Mouse (Mus musculus) heart, embryonic 15.5 days (tissue): ENCODE data around the gene Sp3. TPM values are rescaled to one million over a fixed set of nuclear protein-coding genes. Genes with fewer than 3 reads are reported as not detected.
"Not testable (repeated sequence)": the region's sequence is repeated elsewhere in the genome, so short reads cannot be mapped to it uniquely, and the experiment has no call there.

Source experiments
- ATAC-seq: fragments of 200-750 bp; cut with Nextera tagmentation; replicated peaks from 2 replicates; pipeline ENCODE4 v1.8.0; 2017; ENCODE audit warnings: low read depth, moderate TSS enrichment; ENCODE audit not compliant: insufficient number of reproducible peaks, insufficient read depth, low FRiP score
- H3K27ac ChIP-seq: fragments of 300-500 bp; sonication (generic); 2 replicates; pipeline ENCODE4 v1.5.1; 2015; ENCODE audit warnings: mild to moderate bottlenecking, inconsistent platforms
- H3K27me3 ChIP-seq: fragments of 300-500 bp; sonication (generic); 2 replicates; pipeline ENCODE4 v1.6.1; 2015; ENCODE audit warnings: inconsistent platforms
- H3K36me3 ChIP-seq: fragments of 300-500 bp; sonication (generic); 2 replicates; pipeline ENCODE4 v1.6.1; 2015; ENCODE audit warnings: mild to moderate bottlenecking, inconsistent platforms
- H3K4me1 ChIP-seq: fragments of 300-500 bp; sonication (generic); replicated peaks from 2 replicates; pipeline ENCODE4 v1.6.1; 2015; ENCODE audit warnings: inconsistent platforms
- H3K4me2 ChIP-seq: fragments of 300-500 bp; sonication (generic); 2 replicates; pipeline ENCODE4 v1.6.1; 2015; ENCODE audit warnings: inconsistent platforms, mild to moderate bottlenecking, moderate library complexity
- H3K4me3 ChIP-seq: fragments of 300-500 bp; sonication (generic); 2 replicates; pipeline ENCODE4 v1.5.1; 2015; ENCODE audit warnings: mild to moderate bottlenecking, inconsistent platforms
- H3K9ac ChIP-seq: fragments of 300-500 bp; sonication (generic); 2 replicates; pipeline ENCODE4 v1.6.1; 2015; ENCODE audit warnings: mild to moderate bottlenecking, inconsistent platforms
- H3K9me3 ChIP-seq: fragments of 300-500 bp; sonication (generic); replicated peaks from 2 replicates; pipeline ENCODE4 v1.6.1; 2016; ENCODE audit warnings: inconsistent platforms
- WGBS: fragments of 180-500 bp; shearing (Covaris S2); methylation state at CpG from one replicate; pipeline ENCODE4 v1.1.7; 2015; ENCODE audit warnings: mixed read lengths; 5-methylcytosine and 5-hydroxymethylcytosine counted together
- polyA plus RNA-seq: library from polyadenylated mRNA; unstranded; fragments of >200 nt; fragmentation: Nextera tagmentation; extraction: Ambion mirVana; gene quantifications from 2 replicates; pipeline ENCODE4 v1.2.1, GENCODE M21; 2015

Sp3 gene
- polyA plus RNA-seq, 1 experiment from 2014 or later: 31.3 TPM

DNA sequence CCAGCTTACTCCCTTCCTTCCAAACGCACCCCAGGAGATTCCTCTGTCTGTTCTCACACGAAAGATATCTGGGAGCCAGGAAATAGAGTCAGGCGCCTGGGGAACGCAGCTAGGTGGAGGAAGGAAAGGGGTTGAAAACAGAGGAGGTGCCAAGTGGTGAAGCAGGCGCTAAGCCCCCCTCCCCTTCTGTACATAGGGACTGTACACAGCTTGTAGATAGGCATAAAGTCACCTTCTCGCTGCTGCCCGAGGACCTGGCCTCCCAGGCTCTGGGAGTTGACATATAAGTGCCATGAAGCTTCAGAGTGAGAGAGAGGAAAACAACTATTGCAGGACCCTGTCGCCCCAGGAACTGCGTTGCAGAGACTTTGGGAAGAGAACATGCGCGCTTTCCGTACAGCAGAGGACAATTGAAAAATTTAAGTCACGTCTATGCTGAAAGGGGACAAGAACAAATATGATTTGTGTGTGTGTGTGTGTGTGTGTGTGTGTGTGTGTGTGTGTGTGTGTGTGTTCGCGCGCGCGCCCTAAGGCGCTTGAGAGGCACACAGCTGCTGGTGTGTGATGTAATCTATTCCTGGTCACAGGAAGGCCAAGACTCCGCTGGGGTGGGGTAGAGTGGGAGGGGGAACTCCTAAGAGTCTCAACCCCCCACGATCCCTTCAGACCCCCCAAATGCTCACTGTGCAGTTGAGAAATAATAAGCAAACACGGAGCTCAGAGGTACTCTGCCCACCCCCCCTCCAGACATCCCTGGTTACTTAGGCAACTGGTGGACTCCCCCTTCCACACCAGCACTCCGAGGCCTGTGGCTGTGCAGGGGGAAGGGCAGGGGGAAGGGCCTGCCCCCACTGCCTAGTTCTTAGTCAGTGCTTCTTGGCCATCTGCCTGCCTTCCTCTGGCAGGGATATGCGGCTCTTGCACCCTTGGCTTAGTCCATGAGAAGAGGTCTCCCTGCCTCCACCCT, 23.8 kb upstream of the Sp3 start:
- no peaks in the 10 kb centered on the region for H3K27me3 ChIP-seq
- peak overlapping the region; percentile 97 for H3K27ac ChIP-seq
- 8% methylated on average over 23 of the region's 24 CpGs for WGBS
- H3K4me3 ChIP-seq: peak overlapping the region; percentile 30
- peaks cover 36% of the 10 kb centered on the region for H3K4me1 ChIP-seq
- no peaks in the 10 kb centered on the region for H3K36me3 ChIP-seq
- peak overlapping the region; percentile 57 for H3K9ac ChIP-seq
- ATAC-seq: peak; percentile 94
- H3K4me2 ChIP-seq: peak overlapping the region; percentile 69
- H3K9me3 ChIP-seq: no peaks in the 10 kb centered on the region

DNA sequence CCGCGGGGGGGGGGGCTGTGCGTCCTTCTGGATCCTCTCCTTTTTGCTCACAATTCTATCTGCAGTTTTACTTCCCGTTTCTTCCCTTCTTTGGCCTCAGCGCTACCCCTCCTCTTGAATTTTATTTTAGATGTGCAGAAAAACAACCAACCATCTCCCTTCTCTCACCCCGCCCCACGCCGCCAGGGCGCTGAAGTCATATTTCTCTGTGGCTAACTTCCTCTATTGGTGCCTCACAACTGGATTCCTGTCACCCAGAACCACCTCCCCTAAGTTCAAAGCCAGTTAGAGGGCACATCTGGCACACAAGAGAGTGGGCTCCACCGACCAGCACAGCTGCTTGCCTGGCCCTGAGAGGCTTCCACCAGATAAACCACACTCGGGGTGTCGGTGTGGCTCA, 22.8 kb upstream of the Sp3 start:
- no peak for ATAC-seq
- Histone ChIP-seq H3K4me2 (peak overlapping the region; percentile 69), H3K27ac (peak overlapping the region; percentile 97), H3K36me3 (no peaks in the 10 kb centered on the region), H3K9me3 (no peaks in the 10 kb centered on the region), H3K27me3 (no peaks in the 10 kb centered on the region), H3K9ac (no peak overlapping the region), H3K4me3 (no peak overlapping the region), H3K4me1 (peaks cover 36% of the 10 kb centered on the region)
- WGBS: 43% methylated on average over 12 of the region's 12 CpGs

- Histone ChIP-seq H3K36me3 (no peaks in the 10 kb centered on the region), H3K27me3 (no peaks in the 10 kb centered on the region), H3K4me3 (no peak overlapping the region), H3K4me1 (peaks cover 36% of the 10 kb centered on the region), H3K9me3 (no peaks in the 10 kb centered on the region), H3K27ac (0 out of 2 replicates have a peak overlapping the region, but pooled peaks have one; percentile 17), H3K9ac (no peak overlapping the region), H3K4me2 (no peak overlapping the region)
- no peak for ATAC-seq
- WGBS: 72% methylated on average over 6 of the region's 6 CpGs
These were observed 22.2 kb upstream of the Sp3 start for GRCm38 (mm10) chr2:73002451-73002850.

DNA sequence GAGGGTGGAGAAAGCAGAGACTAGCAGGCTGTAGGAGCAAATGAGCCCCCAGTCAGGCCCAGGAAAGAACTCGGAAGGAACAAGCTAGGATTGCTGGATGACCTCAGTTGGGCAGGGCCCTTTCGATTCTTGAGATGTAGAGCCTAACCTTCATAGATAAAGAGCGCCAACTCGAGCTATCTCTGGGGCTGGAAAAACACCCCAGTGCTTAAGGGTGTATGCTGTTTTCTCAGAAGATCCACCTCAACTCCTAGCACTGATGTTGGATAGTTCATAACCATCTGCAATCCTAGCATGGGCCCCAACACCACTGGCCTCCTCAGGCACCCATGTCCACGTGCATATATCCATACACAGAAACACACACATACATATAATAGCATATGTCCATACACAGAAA, 21.7 kb upstream of the Sp3 start:
- H3K4me1 ChIP-seq: peaks cover 38% of the 10 kb centered on the region
- no peak overlapping the region for H3K9ac ChIP-seq
- 65% methylated on average over 5 of the region's 5 CpGs for WGBS
- H3K4me2 ChIP-seq: no peak overlapping the region
- no peak overlapping the region for H3K4me3 ChIP-seq
- peak overlapping the region; percentile 30 for H3K27ac ChIP-seq
- ATAC-seq: no peak
- H3K36me3 ChIP-seq: no peaks in the 10 kb centered on the region
- H3K27me3 ChIP-seq: no peaks in the 10 kb centered on the region
- no peaks in the 10 kb centered on the region for H3K9me3 ChIP-seq

- WGBS: 60% methylated on average over 8 of the region's 8 CpGs
These were observed 19.9 kb upstream of the Sp3 start for GRCm38 (mm10) chr2:73000194-73000593.

DNA sequence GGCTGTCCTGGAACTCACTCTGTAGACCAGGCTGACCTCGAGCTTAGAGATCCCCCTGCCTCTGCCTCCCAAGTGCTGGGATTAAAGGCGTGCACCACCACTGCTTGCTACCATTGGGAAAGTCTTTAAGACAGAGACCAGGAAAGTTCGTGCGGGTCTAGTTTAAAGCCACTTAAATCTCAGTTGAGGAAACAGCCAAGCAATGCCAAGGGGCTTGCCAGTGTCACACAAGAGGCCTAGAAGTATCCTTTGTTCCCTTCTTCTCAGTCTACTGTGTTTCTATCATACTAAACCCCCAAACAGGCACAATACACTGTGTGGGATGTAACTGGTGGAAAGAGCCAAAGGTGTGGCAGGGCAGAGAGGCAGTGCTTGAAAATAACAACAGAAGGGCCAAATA, 17.3 kb upstream of the Sp3 start:
- no peaks in the 10 kb centered on the region for H3K9me3 ChIP-seq
- no peak overlapping the region for H3K4me3 ChIP-seq
- no peak overlapping the region for H3K4me2 ChIP-seq
- H3K27ac ChIP-seq: no peak overlapping the region; the same call in 1 of the 2 replicates
- no peaks in the 10 kb centered on the region for H3K36me3 ChIP-seq
- WGBS: 92% methylated on average over 4 of the region's 4 CpGs
- H3K9ac ChIP-seq: no peak overlapping the region
- peaks cover 27% of the 10 kb centered on the region for H3K4me1 ChIP-seq
- no peak for ATAC-seq
- H3K27me3 ChIP-seq: no peaks in the 10 kb centered on the region

More at GRCm38 (mm10) chr2:73000194-73000593, 19.9 kb upstream of the Sp3 start:
- H3K4me3 ChIP-seq: no peak overlapping the region
- ATAC-seq: no peak
- peaks cover 46% of the 10 kb centered on the region for H3K4me1 ChIP-seq
- no peaks in the 10 kb centered on the region for H3K27me3 ChIP-seq
- no peaks in the 10 kb centered on the region for H3K36me3 ChIP-seq
- H3K27ac ChIP-seq: no peak overlapping the region
- no peak overlapping the region for H3K9ac ChIP-seq
- H3K4me2 ChIP-seq: no peak overlapping the region
- no peaks in the 10 kb centered on the region for H3K9me3 ChIP-seq

- no peak for ATAC-seq
- 49% methylated on average over 9 of the region's 9 CpGs for WGBS
- H3K9me3 ChIP-seq: no peaks in the 10 kb centered on the region
- peak overlapping the region; percentile 89 for H3K27ac ChIP-seq
- H3K9ac ChIP-seq: no peak overlapping the region
- H3K4me2 ChIP-seq: peak overlapping the region; percentile 21; the same call in 1 of the 2 replicates
- H3K36me3 ChIP-seq: no peaks in the 10 kb centered on the region
- H3K4me1 ChIP-seq: peaks cover 24% of the 10 kb centered on the region
- no peak overlapping the region for H3K4me3 ChIP-seq
- H3K27me3 ChIP-seq: no peaks in the 10 kb centered on the region
These were observed 16.6 kb upstream of the Sp3 start for GRCm38 (mm10) chr2:72996808-72997378.

- WGBS: 21% methylated on average over 9 of the region's 9 CpGs
- ATAC-seq: peak; percentile 81
- Histone ChIP-seq H3K4me3 (no peak overlapping the region; the same call in 1 of the 2 replicates), H3K9ac (peak overlapping the region; percentile 39; the same call in 1 of the 2 replicates), H3K4me1 (peaks cover 22% of the 10 kb centered on the region), H3K27ac (peak overlapping the region; percentile 89), H3K9me3 (no peaks in the 10 kb centered on the region), H3K27me3 (no peaks in the 10 kb centered on the region), H3K4me2 (peak overlapping the region; percentile 34), H3K36me3 (no peaks in the 10 kb centered on the region)
These were observed 15.3 kb upstream of the Sp3 start for GRCm38 (mm10) chr2:72995346-72996097.

GRCm38 (mm10) chr2:72994165-72994564, 13.9 kb upstream of the Sp3 start:
- no peak overlapping the region for H3K9ac ChIP-seq
- peaks cover 22% of the 10 kb centered on the region for H3K4me1 ChIP-seq
- H3K27ac ChIP-seq: no peak overlapping the region
- no peak overlapping the region for H3K4me2 ChIP-seq
- peaks cover 5% of the 10 kb centered on the region for H3K36me3 ChIP-seq
- WGBS: 81% methylated on average over 2 of the region's 2 CpGs
- no peak overlapping the region for H3K4me3 ChIP-seq
- H3K9me3 ChIP-seq: no peaks in the 10 kb centered on the region
- no peaks in the 10 kb centered on the region for H3K27me3 ChIP-seq
- no peak for ATAC-seq

DNA sequence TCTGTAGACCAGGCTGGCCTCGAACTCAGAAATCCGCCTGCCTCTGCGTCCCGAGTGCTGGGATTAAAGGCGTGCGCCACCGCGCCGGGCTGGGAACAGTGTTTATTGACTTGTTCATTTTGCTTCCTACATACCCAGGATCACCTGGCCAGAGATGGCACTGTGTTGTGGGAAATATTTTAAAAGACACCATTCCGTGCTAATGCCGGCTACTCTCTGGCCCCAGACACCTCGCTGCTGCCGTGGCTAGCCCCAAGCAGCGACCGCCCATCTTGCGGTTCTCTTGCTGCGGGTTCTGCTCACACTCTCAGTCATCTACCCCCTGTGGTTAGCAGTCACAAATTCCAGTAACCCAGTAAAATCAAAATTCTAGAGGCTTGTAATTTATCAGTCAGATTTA, 12.3 kb upstream of the Sp3 start:
- H3K36me3 ChIP-seq: peaks cover 9% of the 10 kb centered on the region
- peaks cover 22% of the 10 kb centered on the region for H3K4me1 ChIP-seq
- no peaks in the 10 kb centered on the region for H3K27me3 ChIP-seq
- 95% methylated on average over 17 of the region's 17 CpGs for WGBS
- no peak overlapping the region for H3K4me3 ChIP-seq
- no peak overlapping the region for H3K27ac ChIP-seq
- ATAC-seq: no peak
- no peak overlapping the region for H3K4me2 ChIP-seq
- H3K9me3 ChIP-seq: no peaks in the 10 kb centered on the region
- no peak overlapping the region for H3K9ac ChIP-seq

DNA sequence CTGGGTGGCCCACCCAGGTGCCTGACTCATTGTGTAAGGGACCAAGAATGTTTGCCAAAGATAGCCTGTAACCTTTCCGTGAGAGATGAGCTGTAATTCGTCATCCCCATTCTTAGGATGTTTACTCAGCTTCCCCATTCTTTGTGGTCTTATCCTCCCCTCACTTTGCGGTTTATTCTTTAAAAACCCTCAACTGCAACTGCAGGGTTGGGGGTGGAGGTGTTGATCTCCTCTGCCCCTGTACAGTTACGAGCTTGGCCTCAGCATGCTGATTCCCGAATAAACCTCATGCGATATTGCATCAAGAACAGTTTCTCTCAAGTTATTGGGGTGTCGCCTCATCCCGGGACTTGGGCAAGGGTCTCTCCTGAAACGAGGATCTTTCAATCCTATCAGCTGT, 8.7 kb upstream of the Sp3 start:
- H3K4me2 ChIP-seq, H3K9ac ChIP-seq, H3K9me3 ChIP-seq, H3K36me3 ChIP-seq, H3K27me3 ChIP-seq, H3K4me1 ChIP-seq, ATAC-seq, H3K27ac ChIP-seq, H3K4me3 ChIP-seq: not testable (repeated sequence)
- 84% methylated on average over 9 of the region's 9 CpGs for WGBS
